Mouse (Mus musculus): Measurements from ENCODE around the gene Nono. TPM values are rescaled to one million over a fixed set of nuclear protein-coding genes. Genes with fewer than 3 reads are reported as not detected.

The Nono gene
- polyA plus RNA-seq (2014; fragmentation: Illumina TruSeq; extraction: RNeasy Lipid Tissue Mini Kit (QIAGEN cat#74804); ENCODE audit: insufficient read depth, low read depth, low replicate concordance): 71.5 TPM

GRCm38 (mm10) chrX:101429142-101429949 is at the start of gene Nono:
Nono (plus strand) TSS chrX:101429318.

GRCm38 (mm10) chrX:101420700-101421095 is 8.4 kb upstream of the Nono start, which contains the start of gene Zmym3:
Zmym3 (minus strand) TSS chrX:101420849.

GRCm38 (mm10) chrX:101448886-101449475 is 19.9 kb downstream of the Nono start, which contains the start of gene Itgb1bp2:
Itgb1bp2 (plus strand) TSS chrX:101449088.

Other genes starting within 250 kb of the Nono start
- 21.6 TPM for gene Snx12, start 206.8 kb upstream of the Nono start, polyA plus RNA-seq (2014; fragmentation: Illumina TruSeq; extraction: RNeasy Lipid Tissue Mini Kit (QIAGEN cat#74804); ENCODE audit: insufficient read depth, low read depth, low replicate concordance)
- 21.7 TPM for gene Foxo4, start 174.8 kb upstream of the Nono start, polyA plus RNA-seq (2014; fragmentation: Illumina TruSeq; extraction: RNeasy Lipid Tissue Mini Kit (QIAGEN cat#74804); ENCODE audit: insufficient read depth, low read depth, low replicate concordance)
- not detected for gene Gm614, start 165.3 kb upstream of the Nono start, polyA plus RNA-seq (2014; fragmentation: Illumina TruSeq; extraction: RNeasy Lipid Tissue Mini Kit (QIAGEN cat#74804); ENCODE audit: insufficient read depth, low read depth, low replicate concordance)
- gene Il2rg, start 161.1 kb upstream of the Nono start, polyA plus RNA-seq (2014; fragmentation: Illumina TruSeq; extraction: RNeasy Lipid Tissue Mini Kit (QIAGEN cat#74804); ENCODE audit: insufficient read depth, low read depth, low replicate concordance): 51.9 TPM
- not detected for gene Gm20489, start 160.3 kb upstream of the Nono start, polyA plus RNA-seq (2014; fragmentation: Illumina TruSeq; extraction: RNeasy Lipid Tissue Mini Kit (QIAGEN cat#74804); ENCODE audit: insufficient read depth, low read depth, low replicate concordance)
- gene Med12, start 155.3 kb upstream of the Nono start, polyA plus RNA-seq (2014; fragmentation: Illumina TruSeq; extraction: RNeasy Lipid Tissue Mini Kit (QIAGEN cat#74804); ENCODE audit: insufficient read depth, low read depth, low replicate concordance): 23.8 TPM
- gene Nlgn3, start 130.2 kb upstream of the Nono start, polyA plus RNA-seq (2014; fragmentation: Illumina TruSeq; extraction: RNeasy Lipid Tissue Mini Kit (QIAGEN cat#74804); ENCODE audit: insufficient read depth, low read depth, low replicate concordance): 0.09 TPM
- gene Gjb1, start 52.9 kb upstream of the Nono start, polyA plus RNA-seq (2014; fragmentation: Illumina TruSeq; extraction: RNeasy Lipid Tissue Mini Kit (QIAGEN cat#74804); ENCODE audit: insufficient read depth, low read depth, low replicate concordance): 2.2 TPM
- 9.9 TPM for gene Zmym3, start 8.5 kb upstream of the Nono start, polyA plus RNA-seq (2014; fragmentation: Illumina TruSeq; extraction: RNeasy Lipid Tissue Mini Kit (QIAGEN cat#74804); ENCODE audit: insufficient read depth, low read depth, low replicate concordance)
- gene Itgb1bp2, start 19.8 kb downstream of the Nono start, polyA plus RNA-seq (2014; fragmentation: Illumina TruSeq; extraction: RNeasy Lipid Tissue Mini Kit (QIAGEN cat#74804); ENCODE audit: insufficient read depth, low read depth, low replicate concordance): 3.9 TPM
- 10.7 TPM for gene Taf1, start 103.4 kb downstream of the Nono start, polyA plus RNA-seq (2014; fragmentation: Illumina TruSeq; extraction: RNeasy Lipid Tissue Mini Kit (QIAGEN cat#74804); ENCODE audit: insufficient read depth, low read depth, low replicate concordance)
- gene Ogt, start 210.7 kb downstream of the Nono start, polyA plus RNA-seq (2014; fragmentation: Illumina TruSeq; extraction: RNeasy Lipid Tissue Mini Kit (QIAGEN cat#74804); ENCODE audit: insufficient read depth, low read depth, low replicate concordance): 33.5 TPM